Mouse (Mus musculus): ENCODE measurements around the gene Defb9.
"Not testable (repeated sequence)": the region's sequence is repeated elsewhere in the genome, so short reads cannot be mapped to it uniquely, and the experiment has no call there.

Defb9 gene

DNA sequence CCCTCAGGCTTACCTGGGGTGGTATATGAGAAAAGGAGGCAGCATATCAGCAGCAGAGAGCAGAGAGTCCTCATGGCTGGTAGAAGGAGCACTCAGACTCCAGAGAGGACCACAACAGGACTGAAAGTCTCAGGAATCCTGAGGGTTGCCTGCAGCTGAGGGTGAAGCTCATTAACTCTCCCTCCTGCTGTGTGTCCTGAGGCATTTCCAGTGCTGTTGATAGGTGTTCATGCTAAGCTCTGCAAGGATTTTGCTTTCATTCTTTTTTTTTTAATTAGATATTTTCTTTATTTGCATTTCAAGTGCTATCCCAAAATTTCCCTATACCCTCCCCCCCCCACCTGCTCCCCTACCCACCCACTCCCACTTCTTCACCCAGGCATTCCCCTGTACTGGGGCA is at the start of gene Defb9:
Gene Defb9 (minus strand): TSS at position 101 of the 400 bp plus-strand sequence.
- DNase-seq, result not testable (repeated sequence)

DNA sequence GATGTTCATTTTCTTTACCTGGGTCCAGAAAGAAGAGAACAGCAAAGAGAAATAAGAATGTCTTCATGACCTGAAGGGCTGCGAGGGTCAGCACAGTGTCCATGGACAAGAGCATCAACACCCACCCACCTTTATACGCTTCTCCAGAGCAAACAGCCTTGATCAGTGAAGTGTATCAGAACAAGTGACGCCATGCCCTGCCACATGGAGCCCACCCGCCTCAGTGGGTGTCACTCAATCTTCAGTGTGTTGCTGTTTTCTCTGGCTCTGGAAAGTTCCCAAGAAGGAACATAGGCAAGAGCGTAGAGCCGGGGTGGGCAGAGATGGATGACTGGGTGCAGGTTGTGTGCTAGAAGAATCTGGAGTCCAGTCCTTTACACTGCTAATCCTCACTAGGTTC is 47.4 kb upstream of the Defb9 start, which contains the start of gene Defb15:
Gene Defb15 (minus strand): TSS at position 101 of the 400 bp plus-strand sequence.
- no peak for DNase-seq

DNA sequence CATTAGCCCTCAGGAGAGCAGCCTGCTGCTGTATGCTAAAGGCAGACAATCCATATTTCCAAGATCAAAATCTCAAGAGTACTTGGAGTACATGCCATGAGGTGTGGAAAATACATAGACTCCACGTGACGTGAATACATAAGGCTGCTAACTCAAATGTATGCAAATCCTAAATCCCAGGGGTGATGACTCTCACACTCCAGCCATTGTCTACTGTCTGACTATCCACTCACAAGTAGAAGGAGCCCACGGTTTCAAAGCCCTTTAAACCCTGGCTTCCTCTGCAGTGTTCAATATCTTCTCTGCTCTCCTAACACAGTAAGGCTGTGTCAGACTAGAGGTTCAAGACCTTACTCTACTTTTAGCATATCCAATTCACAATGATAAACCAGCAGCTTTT is 45.5 kb upstream of the Defb9 start:
- DNase-seq, result not testable (repeated sequence)

DNA sequence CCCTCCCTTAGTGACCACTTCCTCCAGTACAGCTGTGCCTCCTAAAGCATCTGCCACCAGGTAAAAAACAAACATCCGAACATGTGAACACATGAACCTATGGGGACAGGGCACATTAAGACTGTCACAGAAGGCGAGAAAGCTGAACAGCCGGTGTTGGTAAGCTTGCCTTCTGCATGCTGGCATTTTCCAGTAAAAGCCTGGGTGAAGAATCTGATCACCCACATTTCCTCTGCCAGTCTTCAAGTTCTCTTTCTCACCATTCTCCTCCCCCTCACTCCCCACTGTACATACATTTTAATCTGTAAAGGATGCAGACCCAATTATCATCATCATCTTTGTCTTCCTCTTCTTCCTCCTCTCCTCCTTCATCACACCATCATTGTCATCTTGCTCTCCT is 30.4 kb upstream of the Defb9 start:
- DNase-seq, result no peak

DNA sequence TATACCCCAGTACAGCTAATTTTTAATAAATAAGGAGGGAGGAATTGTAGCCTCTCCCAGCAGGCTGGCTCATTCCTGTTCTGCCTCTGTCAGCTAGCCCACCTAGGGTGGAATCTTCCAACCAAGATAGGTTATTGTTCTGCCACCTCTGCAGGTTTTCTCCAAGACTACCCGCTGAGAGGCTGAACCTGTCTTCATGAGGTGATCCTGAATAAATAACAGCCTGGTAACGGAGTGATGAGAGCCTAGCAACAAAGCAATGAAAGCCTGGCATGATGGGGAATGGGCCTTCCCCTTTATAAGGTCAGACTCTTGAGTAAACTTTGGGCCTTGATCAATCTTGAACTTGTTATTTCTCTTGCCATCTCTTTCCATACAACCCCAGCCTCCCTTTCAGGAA is 27.3 kb upstream of the Defb9 start:
- DNase-seq, result no peak

DNA sequence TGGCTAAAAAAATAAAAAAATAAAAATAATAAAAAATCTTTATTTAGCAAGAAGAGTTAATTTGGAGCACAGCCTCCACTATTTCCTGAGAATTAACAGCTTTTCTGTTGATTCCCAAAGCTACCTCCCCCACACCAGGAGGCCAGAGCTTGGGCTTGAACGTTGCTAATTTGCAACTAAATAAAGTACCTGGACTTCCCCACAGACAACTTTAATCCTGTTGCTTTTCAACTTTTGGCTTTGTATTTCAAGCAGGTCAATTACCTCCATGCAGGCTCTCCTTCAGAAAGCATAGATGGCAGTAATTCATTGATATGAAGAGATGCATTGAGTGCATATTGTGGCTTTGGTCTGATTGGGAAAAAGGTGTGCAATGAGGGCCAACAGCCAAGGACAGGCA is 26.7 kb upstream of the Defb9 start:
- DNase-seq, result no peak

DNA sequence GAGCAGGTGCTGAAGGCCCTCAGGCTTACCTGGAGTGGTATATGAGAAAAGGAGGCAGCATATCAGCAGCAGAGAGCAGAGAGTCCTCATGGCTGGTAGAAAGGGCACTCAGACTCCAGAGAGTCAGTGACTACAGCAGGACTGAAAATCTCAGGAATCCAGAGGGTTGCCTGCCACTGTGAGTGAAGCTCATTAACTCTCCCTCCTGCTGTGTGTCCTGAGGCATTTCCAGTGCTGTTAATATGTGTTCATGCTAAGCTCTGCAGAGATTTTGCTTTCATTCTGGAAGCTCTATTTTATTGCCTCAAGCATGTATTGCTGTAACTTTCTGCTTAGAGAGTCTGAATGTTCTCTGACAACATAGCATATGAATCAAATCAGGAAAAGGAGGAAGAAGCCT is 21.1 kb upstream of the Defb9 start, which contains the start of gene Defb11:
Gene Defb11 (minus strand): TSS at position 123 of the 400 bp plus-strand sequence.
- not testable (repeated sequence) for DNase-seq

DNA sequence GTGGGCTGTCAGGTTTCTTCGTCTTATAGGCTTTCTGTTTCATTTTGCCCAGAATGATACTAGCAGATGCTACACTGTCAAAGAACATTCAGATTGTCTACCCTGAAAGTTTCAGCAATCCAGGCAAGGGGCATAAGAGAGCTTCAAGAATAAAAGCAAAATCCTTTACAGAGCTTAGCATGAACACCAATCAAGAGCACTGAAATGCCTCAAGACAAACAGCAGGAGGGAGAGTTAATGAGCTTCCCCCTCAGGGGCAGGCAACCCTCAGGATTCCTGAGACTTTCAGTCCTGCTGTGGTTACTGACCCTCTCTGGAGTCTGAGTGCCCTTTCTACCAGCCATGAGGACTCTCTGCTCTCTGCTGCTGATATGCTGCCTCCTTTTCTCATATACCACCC is 26.6 kb downstream of the Defb9 start, which contains the start of gene Defb10:
Gene Defb10 (plus strand): TSS at position 316 of the 400 bp plus-strand sequence.
- DNase-seq, result not testable (repeated sequence)

All from lung, postnatal 10 days (tissue).